Mouse (Mus musculus) CH12.LX (cell line): Measurements from ENCODE around the gene Anxa4. TPM values are rescaled to one million over a fixed set of nuclear protein-coding genes. Genes with fewer than 3 reads are reported as not detected.

Experiments
- DNase-seq: peaks from one replicate; pipeline ENCODE4 v3.0.0-alpha.2; 2013; ENCODE audit errors: extremely low read depth
- H3K27ac ChIP-seq: 2 replicates; pipeline ENCODE4 v1.5.1; 2012; ENCODE audit warnings: low read depth, mild to moderate bottlenecking, control low read depth, moderate library complexity; ENCODE audit not compliant: insufficient read depth
- H3K27me3 ChIP-seq: replicated peaks from 2 replicates; pipeline ENCODE3; 2012; ENCODE audit warnings: inconsistent platforms
- H3K36me3 ChIP-seq, 2 experiments: replicated peaks in 1 of 2; 2 replicates each; pipeline versions ENCODE3 to v1.6.1; 2012; ENCODE audit warnings: inconsistent platforms in 1 of 2, low read length in 1 of 2, mild to moderate bottlenecking in 1 of 2, mixed read lengths in 1 of 2, moderate library complexity in 1 of 2; ENCODE audit not compliant: control insufficient read depth in 1 of 2, insufficient read depth in 1 of 2
- H3K4me1 ChIP-seq, 2 experiments: 2 replicates each; pipeline ENCODE4 v1.6.1; 2012; ENCODE audit warnings: inconsistent platforms in 1 of 2, moderate library complexity in 1 of 2; ENCODE audit not compliant: insufficient read depth in 2 of 2, control insufficient read depth in 1 of 2
- H3K4me2 ChIP-seq: 2 replicates; pipeline ENCODE4 v1.6.1; 2012; ENCODE audit warnings: low read depth, mild to moderate bottlenecking, control low read depth; ENCODE audit not compliant: poor library complexity, insufficient read depth, severe bottlenecking
- H3K4me3 ChIP-seq, 3 experiments: fragments of 150-350 bp in 1 of 3; sonication (generic) in 1 of 3; replicated peaks in 1 of 3; 2 replicates each; pipeline versions ENCODE3 to v1.5.1; 2011 to 2012; ENCODE audit warnings: low read depth in 2 of 3, low read length in 2 of 3, mild to moderate bottlenecking in 2 of 3, moderate library complexity in 2 of 3, control low read depth in 1 of 3, improper control_type of control experiment in 1 of 3, inconsistent platforms in 1 of 3, mixed read lengths in 1 of 3; ENCODE audit not compliant: poor library complexity in 1 of 3
- H3K79me2 ChIP-seq: replicated peaks from 2 replicates; pipeline ENCODE4 v1.6.1; 2012; ENCODE audit warnings: mild to moderate bottlenecking, moderate library complexity; ENCODE audit not compliant: control insufficient read depth, poor library complexity, insufficient read depth, severe bottlenecking; ENCODE audit errors: extremely low read depth
- H3K9ac ChIP-seq: 2 replicates; pipeline ENCODE4 v1.6.1; 2012; ENCODE audit warnings: low read depth, mild to moderate bottlenecking, control low read depth, moderate library complexity; ENCODE audit not compliant: insufficient read depth
- H3K9me3 ChIP-seq: replicated peaks from 2 replicates; pipeline ENCODE3; 2012; ENCODE audit warnings: low read length, inconsistent platforms, mixed read lengths
- BHLHE40 ChIP-seq: IDR thresholded peaks from 2 replicates; pipeline ENCODE4 v1.6.1; 2011; ENCODE audit warnings: mild to moderate bottlenecking, low read depth, low read length, improper control_type of control experiment
- CTCF ChIP-seq, 2 experiments: IDR thresholded peaks in 1 of 2; conservative IDR thresholded peaks in 1 of 2; 2 replicates each; pipeline ENCODE4 v1.5.1; 2011 to 2012; ENCODE audit warnings: low read depth in 2 of 2, low read length in 2 of 2, improper control_type of control experiment in 1 of 2, inconsistent platforms in 1 of 2, mild to moderate bottlenecking in 1 of 2, moderate library complexity in 1 of 2
- E2F4 ChIP-seq: IDR thresholded peaks from 2 replicates; pipeline ENCODE4 v1.6.1; 2011; ENCODE audit warnings: low read depth, low read length, improper control_type of control experiment; ENCODE audit not compliant: insufficient replicate concordance
- ELF1 ChIP-seq: IDR thresholded peaks from 2 replicates; pipeline ENCODE4 v1.6.1; 2014; ENCODE audit warnings: low read depth, mild to moderate bottlenecking, inconsistent platforms, low read length, improper control_type of control experiment
- EP300 ChIP-seq: IDR thresholded peaks from 2 replicates; pipeline ENCODE4 v1.6.1; 2011; ENCODE audit warnings: low read length, improper control_type of control experiment
- HCFC1 ChIP-seq: IDR thresholded peaks from 2 replicates; pipeline ENCODE4 v1.6.1; 2012; ENCODE audit warnings: low read depth, mild to moderate bottlenecking, inconsistent platforms, low read length, improper control_type of control experiment
- JUN ChIP-seq: IDR thresholded peaks from 2 replicates; pipeline ENCODE4 v1.6.1; 2011; ENCODE audit warnings: low read depth, mild to moderate bottlenecking, low read length, improper control_type of control experiment, moderate library complexity; ENCODE audit not compliant: insufficient read depth
- JUND ChIP-seq: conservative IDR thresholded peaks from 2 replicates; pipeline ENCODE4 v1.6.1; 2011; ENCODE audit warnings: low read depth, low read length, improper control_type of control experiment
- MAX ChIP-seq: IDR thresholded peaks from 2 replicates; pipeline ENCODE4 v1.6.1; 2011; ENCODE audit warnings: low read length, improper control_type of control experiment
- MAZ ChIP-seq: IDR thresholded peaks from 2 replicates; pipeline ENCODE4 v1.6.1; 2012; ENCODE audit warnings: low read depth, mild to moderate bottlenecking, inconsistent platforms, low read length, improper control_type of control experiment, moderate library complexity
- MEF2A ChIP-seq: IDR thresholded peaks from 2 replicates; pipeline ENCODE4 v1.6.1; 2014; ENCODE audit warnings: low read depth, mild to moderate bottlenecking, inconsistent platforms, low read length, improper control_type of control experiment, borderline replicate concordance
- MXI1 ChIP-seq: IDR thresholded peaks from 2 replicates; pipeline ENCODE4 v1.6.1; 2011; ENCODE audit warnings: mild to moderate bottlenecking, low read depth, low read length, improper control_type of control experiment
- MYC ChIP-seq: IDR thresholded peaks from 2 replicates; pipeline ENCODE4 v1.6.1; 2011; ENCODE audit warnings: low read depth, mild to moderate bottlenecking, improper control_type of control experiment, low read length
- NELFE ChIP-seq: IDR thresholded peaks from 2 replicates; pipeline ENCODE4 v1.6.1; 2011; ENCODE audit warnings: low read depth, low read length, improper control_type of control experiment
- NRF1 ChIP-seq: IDR thresholded peaks from 2 replicates; pipeline ENCODE4 v1.6.1; 2014; ENCODE audit warnings: low read depth, mild to moderate bottlenecking, inconsistent platforms, low read length, improper control_type of control experiment, moderate library complexity
- PAX5 ChIP-seq: IDR thresholded peaks from 2 replicates; pipeline ENCODE4 v1.6.1; 2012; ENCODE audit warnings: low read length, inconsistent platforms, mixed read lengths
- POLR2A ChIP-seq: IDR thresholded peaks from 2 replicates; pipeline ENCODE4 v1.6.1; 2011; ENCODE audit warnings: low read depth, mild to moderate bottlenecking, improper control_type of control experiment, low read length
- RAD21 ChIP-seq: IDR thresholded peaks from 2 replicates; pipeline ENCODE4 v1.6.1; 2011; ENCODE audit warnings: low read depth, mild to moderate bottlenecking, low read length, improper control_type of control experiment, moderate library complexity
- SMC3 ChIP-seq: IDR thresholded peaks from 2 replicates; pipeline ENCODE4 v1.6.1; 2011; ENCODE audit warnings: low read depth, low read length, improper control_type of control experiment
- TBP ChIP-seq: conservative IDR thresholded peaks from 2 replicates; pipeline ENCODE4 v1.6.1; 2011; ENCODE audit warnings: low read depth, low read length, improper control_type of control experiment
- USF1 ChIP-seq: IDR thresholded peaks from 2 replicates; pipeline ENCODE4 v1.6.1; 2014; ENCODE audit warnings: low read depth, mild to moderate bottlenecking, inconsistent platforms, low read length, improper control_type of control experiment
- USF2 ChIP-seq: conservative IDR thresholded peaks from 2 replicates; pipeline ENCODE4 v1.6.1; 2011; ENCODE audit warnings: low read depth, low read length, improper control_type of control experiment
- ZC3H11A ChIP-seq: IDR thresholded peaks from 2 replicates; pipeline ENCODE4 v1.6.1; 2012; ENCODE audit warnings: low read depth, mild to moderate bottlenecking, inconsistent platforms, low read length, improper control_type of control experiment
- ZKSCAN1 ChIP-seq: IDR thresholded peaks from 2 replicates; pipeline ENCODE4 v1.6.1; 2012; ENCODE audit warnings: low read depth, inconsistent platforms, low read length, improper control_type of control experiment, borderline replicate concordance
- ZMIZ1 ChIP-seq: IDR thresholded peaks from 2 replicates; pipeline ENCODE4 v1.6.1; 2012; ENCODE audit warnings: low read depth, mild to moderate bottlenecking, inconsistent platforms, low read length, improper control_type of control experiment
- dilution Hi-C: fragments of 300-500 bp; cut with MboI; formaldehyde crosslinking; loops from 2 replicates; pipeline ENCODE4 v1.14.3; 2020; ENCODE audit warnings: low sequenced_read_pairs; ENCODE audit not compliant: extremely low pct_unique_long_range_greater_than_20kb, extremely low pct_ligation_motif_present
- in situ Hi-C: fragments of 300-500 bp; cut with MboI; formaldehyde crosslinking; loops from 3 replicates; pipeline ENCODE4 v1.14.3; 2019; ENCODE audit warnings: low sequenced_read_pairs, low pct_ligation_motif_present, low pct_unique_long_range_greater_than_20kb, mixed read lengths
- polyA plus RNA-seq: library from polyadenylated mRNA; unstranded; fragments of >175 nt; gene quantifications from 2 replicates; pipeline ENCODE4 v1.2.1, GENCODE M21; 2012; ENCODE audit warnings: low read depth; ENCODE audit not compliant: insufficient read length
- total RNA-seq, 2 experiments: library from RNA; depleted of rRNA; stranded (reverse); fragments of 300-350 nt in 1 of 2; fragments of >200 nt in 1 of 2; gene quantifications; 2 replicates each; pipeline ENCODE4 v1.2.3; 2012 to 2014

Gene Anxa4
- total and polyA plus RNA-seq, 3 experiments = 10.8 to 17.1 (median 13.7) TPM

DNA sequence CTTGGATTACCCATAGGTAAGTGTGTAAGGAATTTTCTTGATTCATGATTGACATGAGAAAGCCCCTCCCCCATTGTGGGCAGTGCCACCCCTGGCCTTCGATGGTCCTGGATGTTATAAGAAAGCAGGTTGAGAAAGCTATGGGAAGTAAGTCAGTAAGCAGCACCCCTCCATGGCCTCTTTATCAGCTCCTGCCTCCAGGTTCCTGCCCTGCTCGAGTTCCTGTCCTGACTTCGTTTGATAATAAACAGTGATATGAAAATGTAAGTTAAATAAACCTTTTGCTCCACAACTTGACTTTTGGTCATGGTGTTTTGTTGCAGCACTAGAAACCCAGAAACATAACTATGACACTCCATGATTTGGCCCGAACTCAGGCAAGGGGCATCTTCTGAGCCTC is 43.6 kb downstream of the Anxa4 start:
- H3K36me3 ChIP-seq = peaks cover 0 to 26% of the 10 kb centered on the region in 2 experiments
- dilution Hi-C loops (no loop called here), in situ Hi-C loops (loop anchor here (5.0 to 10.0 kb wide), 2 partner anchors 42 to 165 kb away; partner anchors contain the start of gene Anxa4)
- H3K79me2 ChIP-seq = no peaks in the 10 kb centered on the region
- H3K9me3 ChIP-seq = peaks cover 5% of the 10 kb centered on the region
- no peaks in the 10 kb centered on the region for H3K27me3 ChIP-seq
- H3K27ac ChIP-seq = no peak overlapping the region
- H3K4me1 ChIP-seq = peaks cover 0 to 4% of the 10 kb centered on the region in 2 experiments; a peak in 1 of 4 replicates
- no peak overlapping the region for H3K4me3 ChIP-seq
- no peak overlapping the region for H3K4me2 ChIP-seq
- no peak for TF ChIP-seq ZMIZ1
- no peak for TF ChIP-seq PAX5
- TF ChIP-seq TBP = no peak
- TF ChIP-seq ZC3H11A = no peak
- TF ChIP-seq EP300 = no peak
- no peak for TF ChIP-seq MAZ
- no peak for TF ChIP-seq NRF1
- no peak for TF ChIP-seq BHLHE40
- TF ChIP-seq MYC = no peak
- TF ChIP-seq USF1 = no peak
- TF ChIP-seq E2F4 = no peak
- no peak for TF ChIP-seq ZKSCAN1
- no peak for TF ChIP-seq CTCF (conservative IDR thresholded peaks at IDR 0.05 in 1 of 2, IDR thresholded peaks at IDR 0.05 in 1 of 2; ENCODE audit: low read depth in 2 of 2, low read length in 2 of 2)
- no peak for DNase-seq
- no peak overlapping the region for H3K9ac ChIP-seq

DNA sequence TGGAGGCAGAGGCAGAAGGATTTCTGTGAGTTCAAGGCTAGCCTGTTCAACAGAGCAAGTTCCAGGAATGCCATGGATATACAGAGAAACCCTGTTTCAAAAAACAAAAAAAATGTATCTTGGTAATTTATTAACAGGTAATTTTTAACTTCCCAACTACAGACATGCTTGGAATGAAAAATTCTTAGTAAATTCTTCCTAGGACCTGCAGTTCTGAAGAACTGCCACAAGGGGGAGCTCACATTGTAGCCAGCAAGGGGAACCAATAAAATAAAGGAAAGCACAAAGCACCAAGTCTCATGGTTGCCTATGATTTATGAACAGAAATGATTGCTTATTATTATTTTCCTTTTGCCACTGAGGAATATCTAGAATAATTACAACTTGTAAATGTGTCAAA is 46.2 kb downstream of the Anxa4 start:
- peak; percentile 52 for DNase-seq
- Histone ChIP-seq H3K79me2 (no peaks in the 10 kb centered on the region), H3K27me3 (no peaks in the 10 kb centered on the region), H3K27ac (no peak overlapping the region), H3K9me3 (peaks cover 3% of the 10 kb centered on the region), H3K4me1 (peaks cover 0 to 4% of the 10 kb centered on the region in 2 experiments; a peak in 1 of 4 replicates), H3K4me2 (no peak overlapping the region)
- TF ChIP-seq ELF1 = no peak
- TF ChIP-seq MAZ = no peak
- TF ChIP-seq HCFC1 = no peak
- no peak for TF ChIP-seq POLR2A
- TF ChIP-seq RAD21 = peak; percentile 92
- peak; percentile 88 to 97 for TF ChIP-seq CTCF (conservative IDR thresholded peaks at IDR 0.05 in 1 of 2, IDR thresholded peaks at IDR 0.05 in 1 of 2; ENCODE audit: low read depth in 2 of 2, low read length in 2 of 2)
- TF ChIP-seq SMC3 = peak; percentile 96
- no peak for TF ChIP-seq EP300
- no peak for TF ChIP-seq E2F4
- TF ChIP-seq USF2 = no peak
- TF ChIP-seq NRF1 = no peak
- no peak for TF ChIP-seq JUN
- TF ChIP-seq MEF2A = no peak
- TF ChIP-seq TBP = no peak
- peak; percentile 44; the same call in 1 of the 2 replicates for TF ChIP-seq JUND
- no peak for TF ChIP-seq MXI1
- no peak; the same call in 1 of the 2 replicates for TF ChIP-seq NELFE
- TF ChIP-seq BHLHE40 = peak; percentile 27; the same call in 1 of the 2 replicates
- no peak for TF ChIP-seq MAX
- 0 out of 2 replicates have a peak, but pooled peaks have one; percentile 42 for TF ChIP-seq MYC
- TF ChIP-seq ZC3H11A = peak; percentile 81
- no peak for TF ChIP-seq USF1
- TF ChIP-seq, all 38 proteins: peak for 7
- no peak overlapping the region for H3K9ac ChIP-seq
- H3K36me3 ChIP-seq = peaks cover 0 to 18% of the 10 kb centered on the region in 2 experiments
- H3K4me3 ChIP-seq = no peak overlapping the region
- dilution Hi-C loops = no loop called here
- in situ Hi-C loops = loop anchor here (10.0 kb wide), 1 partner anchor 168 kb away; no protein-coding TSS in a partner anchor
